Mouse (Mus musculus): ENCODE measurements around the gene Ms4a15. TPM values are rescaled to one million over a fixed set of nuclear protein-coding genes. Genes with fewer than 3 reads are reported as not detected.

Ms4a15 gene
- polyA plus RNA-seq, 1 experiment from 2014 or later, result not detected

- no peak overlapping the region for H3K9ac ChIP-seq
- 0 out of 2 replicates have a peak, but pooled peaks have one; percentile 11 for ATAC-seq (ENCODE audit: low FRiP score, low read depth)
- H3K27ac ChIP-seq, result no peak overlapping the region
- no peaks in the 10 kb centered on the region for H3K36me3 ChIP-seq
- H3K4me1 ChIP-seq, result 0 out of 2 replicates have a peak, but pooled peaks cover 6% of the 10 kb centered on the region
- no peak overlapping the region for H3K4me3 ChIP-seq
- no peak overlapping the region for H3K4me2 ChIP-seq (replicated peaks)
- 92% methylated on average over 5 of the region's 5 CpGs for WGBS
- no peaks in the 10 kb centered on the region for H3K27me3 ChIP-seq (replicated peaks)
- no peaks in the 10 kb centered on the region for H3K9me3 ChIP-seq
Observed at GRCm38 (mm10) chr19:10980210-10980609, 12.8 kb downstream of the Ms4a15 start.

- peak; percentile 56 for ATAC-seq (ENCODE audit: low FRiP score, low read depth)
- Histone ChIP-seq H3K9ac (no peak overlapping the region), H3K36me3 (no peaks in the 10 kb centered on the region), H3K27me3 (replicated peaks) (no peaks in the 10 kb centered on the region), H3K4me2 (replicated peaks) (peak overlapping the region; percentile 18), H3K9me3 (no peaks in the 10 kb centered on the region), H3K4me3 (no peak overlapping the region), H3K27ac (no peak overlapping the region), H3K4me1 (0 out of 2 replicates have a peak, but pooled peaks cover 6% of the 10 kb centered on the region)
- WGBS, result 15% methylated on average over 18 of the region's 18 CpGs
Observed at GRCm38 (mm10) chr19:10979184-10980168, 13.6 kb downstream of the Ms4a15 start.

- no peak overlapping the region for H3K27ac ChIP-seq
- ATAC-seq (ENCODE audit: low FRiP score, low read depth), result no peak
Observed at GRCm38 (mm10) chr19:10976318-10976717, 16.7 kb downstream of the Ms4a15 start.

GRCm38 (mm10) chr19:10975187-10975586, 17.9 kb downstream of the Ms4a15 start:
- 0 out of 2 replicates have a peak, but pooled peaks cover 7% of the 10 kb centered on the region for H3K9me3 ChIP-seq
- H3K4me3 ChIP-seq, result no peak overlapping the region
- WGBS, result 78% methylated on average over 2 of the region's 2 CpGs
- 0 out of 2 replicates have a peak, but pooled peaks cover 6% of the 10 kb centered on the region for H3K4me1 ChIP-seq
- H3K36me3 ChIP-seq, result no peaks in the 10 kb centered on the region
- ATAC-seq (ENCODE audit: low FRiP score, low read depth), result no peak
- H3K27me3 ChIP-seq (replicated peaks), result no peaks in the 10 kb centered on the region
- H3K27ac ChIP-seq, result no peak overlapping the region
- H3K9ac ChIP-seq, result no peak overlapping the region
- H3K4me2 ChIP-seq (replicated peaks), result no peak overlapping the region

More at GRCm38 (mm10) chr19:10976318-10976717, 16.7 kb downstream of the Ms4a15 start:
- H3K4me2 ChIP-seq (replicated peaks), result no peak overlapping the region
- H3K4me1 ChIP-seq, result 0 out of 2 replicates have a peak, but pooled peaks cover 6% of the 10 kb centered on the region
- H3K9me3 ChIP-seq, result 0 out of 2 replicates have a peak, but pooled peaks cover 7% of the 10 kb centered on the region
- no peaks in the 10 kb centered on the region for H3K27me3 ChIP-seq (replicated peaks)
- H3K36me3 ChIP-seq, result no peaks in the 10 kb centered on the region
- H3K4me3 ChIP-seq, result no peak overlapping the region
- H3K9ac ChIP-seq, result no peak overlapping the region
- WGBS, result 54% methylated on average over 4 of the region's 4 CpGs

GRCm38 (mm10) chr19:10974238-10974865, 18.7 kb downstream of the Ms4a15 start, which contains the start of gene Ms4a10:
TSS of gene Ms4a10 (minus strand) at chr19:10974670.
- Histone ChIP-seq H3K9me3 (0 out of 2 replicates have a peak, but pooled peaks cover 7% of the 10 kb centered on the region), H3K4me1 (no peaks in the 10 kb centered on the region), H3K9ac (no peak within 1 kb of the TSS), H3K27me3 (replicated peaks) (no peaks in the 10 kb centered on the region), H3K27ac (no peak within 1 kb of the TSS), H3K4me2 (replicated peaks) (no peak within 1 kb of the TSS), H3K36me3 (no peaks in the 10 kb centered on the region), H3K4me3 (no peak within 1 kb of the TSS)
- WGBS, result 58% methylated on average over 4 of the region's 4 CpGs
- no peak for ATAC-seq (ENCODE audit: low FRiP score, low read depth)

- Histone ChIP-seq H3K27me3 (replicated peaks) (no peaks in the 10 kb centered on the region), H3K9ac (no peak overlapping the region), H3K27ac (no peak overlapping the region), H3K4me1 (no peaks in the 10 kb centered on the region), H3K4me3 (no peak overlapping the region), H3K36me3 (no peaks in the 10 kb centered on the region), H3K9me3 (0 out of 2 replicates have a peak, but pooled peaks cover 7% of the 10 kb centered on the region), H3K4me2 (replicated peaks) (no peak overlapping the region)
- ATAC-seq (ENCODE audit: low FRiP score, low read depth), result no peak
- 54% methylated on average over 2 of the region's 2 CpGs for WGBS
Observed at GRCm38 (mm10) chr19:10973187-10973586, 19.9 kb downstream of the Ms4a15 start.

GRCm38 (mm10) chr19:10972660-10973059, 20.4 kb downstream of the Ms4a15 start:
- Histone ChIP-seq H3K4me3 (no peak overlapping the region), H3K9me3 (0 out of 2 replicates have a peak, but pooled peaks cover 7% of the 10 kb centered on the region), H3K27me3 (replicated peaks) (no peaks in the 10 kb centered on the region), H3K4me2 (replicated peaks) (no peak overlapping the region), H3K27ac (no peak overlapping the region), H3K36me3 (no peaks in the 10 kb centered on the region), H3K9ac (no peak overlapping the region), H3K4me1 (no peaks in the 10 kb centered on the region)
- no peak for ATAC-seq (ENCODE audit: low FRiP score, low read depth)
- WGBS, result 60% methylated on average over 3 of the region's 3 CpGs

GRCm38 (mm10) chr19:10970457-10970856, 22.6 kb downstream of the Ms4a15 start:
- H3K9me3 ChIP-seq, result 0 out of 2 replicates have a peak, but pooled peaks cover 7% of the 10 kb centered on the region
- WGBS, result 80% methylated on average over 3 of the region's 3 CpGs
- no peaks in the 10 kb centered on the region for H3K36me3 ChIP-seq
- H3K4me1 ChIP-seq, result no peaks in the 10 kb centered on the region
- H3K4me3 ChIP-seq, result no peak overlapping the region
- no peak overlapping the region for H3K4me2 ChIP-seq (replicated peaks)
- no peak overlapping the region for H3K9ac ChIP-seq
- no peaks in the 10 kb centered on the region for H3K27me3 ChIP-seq (replicated peaks)
- no peak overlapping the region for H3K27ac ChIP-seq
- no peak for ATAC-seq (ENCODE audit: low FRiP score, low read depth)

- no peaks in the 10 kb centered on the region for H3K4me1 ChIP-seq
- no peak for ATAC-seq (ENCODE audit: low FRiP score, low read depth)
Observed at GRCm38 (mm10) chr19:10968578-10968977, 24.5 kb downstream of the Ms4a15 start.

GRCm38 (mm10) chr19:10965721-10966120, 27.3 kb downstream of the Ms4a15 start:
- WGBS, result 85% methylated on average over 7 of the region's 7 CpGs
- Histone ChIP-seq H3K4me3 (no peak overlapping the region), H3K9me3 (no peaks in the 10 kb centered on the region), H3K4me1 (no peaks in the 10 kb centered on the region), H3K4me2 (replicated peaks) (no peak overlapping the region), H3K27me3 (replicated peaks) (no peaks in the 10 kb centered on the region), H3K27ac (no peak overlapping the region), H3K9ac (no peak overlapping the region), H3K36me3 (no peaks in the 10 kb centered on the region)
- ATAC-seq (ENCODE audit: low FRiP score, low read depth), result no peak

More at GRCm38 (mm10) chr19:10968578-10968977, 24.5 kb downstream of the Ms4a15 start:
- Histone ChIP-seq H3K9me3 (0 out of 2 replicates have a peak, but pooled peaks cover 7% of the 10 kb centered on the region), H3K4me3 (no peak overlapping the region), H3K27ac (no peak overlapping the region), H3K9ac (no peak overlapping the region), H3K36me3 (no peaks in the 10 kb centered on the region), H3K27me3 (replicated peaks) (no peaks in the 10 kb centered on the region), H3K4me2 (replicated peaks) (no peak overlapping the region)
- 93% methylated on average over 7 of the region's 7 CpGs for WGBS

GRCm38 (mm10) chr19:10959978-10960346, 33.1 kb downstream of the Ms4a15 start:
- Histone ChIP-seq H3K9me3 (no peaks in the 10 kb centered on the region), H3K36me3 (no peaks in the 10 kb centered on the region), H3K27ac (no peak overlapping the region), H3K9ac (no peak overlapping the region), H3K27me3 (replicated peaks) (no peaks in the 10 kb centered on the region), H3K4me1 (no peaks in the 10 kb centered on the region), H3K4me2 (replicated peaks) (no peak overlapping the region), H3K4me3 (no peak overlapping the region)
- WGBS, result 52% methylated on average over 12 of the region's 12 CpGs
- ATAC-seq (ENCODE audit: low FRiP score, low read depth), result 0 out of 2 replicates have a peak, but pooled peaks have one; percentile 37
